Mouse (Mus musculus): ENCODE data around the gene Ninj2.
A peak's percentile ranks its signal among the peaks of the same experiment; 100 is the strongest.
"Not testable (repeated sequence)": the region's sequence is repeated elsewhere in the genome, so short reads cannot be mapped to it uniquely, and the experiment has no call there.

Ninj2 gene

GRCm38 (mm10) chr6:120093100-120093499 is at the start of gene Ninj2:
TSS of gene Ninj2 (plus strand) at chr6:120093350.
- no peak for DNase-seq (ENCODE audit: low spot score in 2 of 2)

GRCm38 (mm10) chr6:120045406-120045805 is 47.7 kb upstream of the Ninj2 start:
- no peak for DNase-seq (ENCODE audit: low spot score in 2 of 2)

GRCm38 (mm10) chr6:120047705-120048292 is 45.4 kb upstream of the Ninj2 start:
- DNase-seq (ENCODE audit: low spot score in 2 of 2) = no peak

- DNase-seq (ENCODE audit: low spot score in 2 of 2) = no peak
These were observed 38.7 kb upstream of the Ninj2 start for GRCm38 (mm10) chr6:120054412-120054811.

- peak in 1 of 2 experiments; percentile 30 for DNase-seq (ENCODE audit: low spot score in 2 of 2)
These were observed 37.2 kb upstream of the Ninj2 start for GRCm38 (mm10) chr6:120055666-120056540.

GRCm38 (mm10) chr6:120062934-120063333 is 30.2 kb upstream of the Ninj2 start:
- DNase-seq (ENCODE audit: low spot score in 2 of 2) = no peak

- no peak for DNase-seq (ENCODE audit: low spot score in 2 of 2)
These were observed 28.5 kb upstream of the Ninj2 start for GRCm38 (mm10) chr6:120064627-120065026.

- DNase-seq (ENCODE audit: low spot score in 2 of 2) = peak in 1 of 2 experiments; percentile 33
These were observed 27.5 kb upstream of the Ninj2 start for GRCm38 (mm10) chr6:120065552-120066177.

GRCm38 (mm10) chr6:120069546-120069945 is 23.6 kb upstream of the Ninj2 start:
- DNase-seq (ENCODE audit: low spot score in 2 of 2) = no peak

GRCm38 (mm10) chr6:120072630-120073029 is 20.5 kb upstream of the Ninj2 start:
- no peak for DNase-seq (ENCODE audit: low spot score in 2 of 2)

GRCm38 (mm10) chr6:120076619-120077450 is 16.3 kb upstream of the Ninj2 start:
- DNase-seq (ENCODE audit: low spot score in 2 of 2) = no peak

- no peak for DNase-seq (ENCODE audit: low spot score in 2 of 2)
These were observed 13.6 kb upstream of the Ninj2 start for GRCm38 (mm10) chr6:120079547-120079946.

GRCm38 (mm10) chr6:120081516-120081915 is 11.6 kb upstream of the Ninj2 start:
- DNase-seq (ENCODE audit: low spot score in 2 of 2) = no peak

- peak in 1 of 2 experiments; percentile 58 for DNase-seq (ENCODE audit: low spot score in 2 of 2)
These were observed 10.7 kb upstream of the Ninj2 start for GRCm38 (mm10) chr6:120082251-120082950.

- DNase-seq (ENCODE audit: low spot score in 2 of 2) = peak; percentile 80 to 81
These were observed 10.2 kb upstream of the Ninj2 start for GRCm38 (mm10) chr6:120082951-120083411.

GRCm38 (mm10) chr6:120083442-120083841 is 9.7 kb upstream of the Ninj2 start:
- DNase-seq (ENCODE audit: low spot score in 2 of 2) = no peak

- DNase-seq (ENCODE audit: low spot score in 2 of 2) = no peak
These were observed 8.2 kb upstream of the Ninj2 start for GRCm38 (mm10) chr6:120084983-120085382.

GRCm38 (mm10) chr6:120085832-120086231 is 7.3 kb upstream of the Ninj2 start:
- no peak for DNase-seq (ENCODE audit: low spot score in 2 of 2)

GRCm38 (mm10) chr6:120087041-120087440 is 6.1 kb upstream of the Ninj2 start:
- not testable (repeated sequence) for DNase-seq (ENCODE audit: low spot score in 2 of 2)

GRCm38 (mm10) chr6:120090712-120091248 is 2.4 kb upstream of the Ninj2 start:
- no peak for DNase-seq (ENCODE audit: low spot score in 2 of 2)

- DNase-seq (ENCODE audit: low spot score in 2 of 2) = no peak
These were observed 1.2 kb upstream of the Ninj2 start for GRCm38 (mm10) chr6:120091956-120092355.
